Comparison of ENCODE assay signal across 21 mouse cellular contexts in genomic region chr5:73289900-73290299, GRCm38 (mm10). TPM values are rescaled to one million over a fixed set of nuclear protein-coding genes. Genes with fewer than 3 reads are reported as not detected.
DNase-seq lines count a peak whose midpoint lies in the region; ATAC-seq and TF ChIP-seq lines count a peak whose summit lies in the region.
"Had no signal": no experiment of that assay in that cellular context is flagged by ENCODE, and none has a peak within 500 bp of the region (broad histone marks: within the 10 kb centered on the region; RNA-seq: fewer than 3 reads in every experiment).

No protein-coding gene starts in this region.

- no peak overlapping the region for H3ac ChIP-seq in myocyte (ENCODE audit: control insufficient read depth, insufficient read length)

- no peaks in the 10 kb centered on the region for H3K9me3 ChIP-seq in liver, embryonic 12.5 days (replicated peaks)
- H3K9me3 ChIP-seq: embryonic facial prominence, embryonic 10.5 days; embryonic facial prominence, embryonic 12.5 days; forebrain, embryonic 10.5 days; forebrain, embryonic 12.5 days had no signal

- H3K4me3 ChIP-seq in myocyte = no peak overlapping the region
- H3K4me3 ChIP-seq in liver, embryonic 12.5 days = no peak overlapping the region
- H3K4me3 ChIP-seq in thymus, adult 2 months (ENCODE audit: control insufficient read depth, insufficient read depth, low read length) = no peak overlapping the region
- H3K4me3 ChIP-seq: embryonic facial prominence, embryonic 10.5 days; embryonic facial prominence, embryonic 12.5 days; erythroblast, embryonic 14.5 days; forebrain, embryonic 10.5 days; forebrain, embryonic 12.5 days had no signal

- peaks cover 24% of the 10 kb centered on the region for H3K4me1 ChIP-seq in liver, embryonic 12.5 days
- H3K4me1 ChIP-seq in thymus, adult 2 months (replicated peaks; ENCODE audit: control insufficient read depth, insufficient read depth, low read length) = no peaks in the 10 kb centered on the region

- no peak overlapping the region for H3K27ac ChIP-seq in liver, embryonic 12.5 days
- H3K27ac ChIP-seq in thymus, adult 2 months (ENCODE audit: control insufficient read depth, insufficient read depth, low read length) = no peak overlapping the region
- H3K27ac ChIP-seq: embryonic facial prominence, embryonic 10.5 days; embryonic facial prominence, embryonic 12.5 days; forebrain, embryonic 10.5 days; forebrain, embryonic 12.5 days had no signal

- TF ChIP-seq CTCF in thymus, adult 2 months (IDR thresholded peaks at IDR 0.05; ENCODE audit: borderline replicate concordance, control insufficient read depth, extremely low read depth, insufficient read depth, low read length, poor library complexity) = no peak

- no peak for TF ChIP-seq POLR2A in myocyte (IDR thresholded peaks at IDR 0.05; ENCODE audit: insufficient read length, low read depth)
- TF ChIP-seq POLR2A in thymus, adult 2 months (IDR thresholded peaks at IDR 0.05; ENCODE audit: control insufficient read depth, extremely low read depth, insufficient read depth, low read length, poor library complexity) = no peak

- intact Hi-C loops in gastrocnemius, postnatal 36 days (cut with DNase I) = loop anchor here (5.0 kb wide), 2 partner anchors 33 to 92 kb away; partner anchors contain the start of gene Fryl

- H3K36me3 ChIP-seq in myocyte (ENCODE audit: control insufficient read depth, insufficient read depth) = no peaks in the 10 kb centered on the region
- peaks cover 6% of the 10 kb centered on the region for H3K36me3 ChIP-seq in liver, embryonic 12.5 days
- no peaks in the 10 kb centered on the region for H3K36me3 ChIP-seq in thymus, adult 2 months (ENCODE audit: control insufficient read depth, insufficient read depth, low read length)

- no peak for ATAC-seq in liver, embryonic 12.5 days
- ATAC-seq: forebrain, embryonic 14.5 days; forebrain, embryonic 16.5 days had no signal

- 43% methylated on average over 2 of the region's 2 CpGs for WGBS in liver, embryonic 12.5 days (ENCODE audit: insufficient replicate concordance)
- WGBS in thymus, adult 2 months = 30% methylated on average over 2 of the region's 2 CpGs

- H3K9ac ChIP-seq in liver, embryonic 12.5 days = no peak overlapping the region
- H3K9ac ChIP-seq: embryonic facial prominence, embryonic 12.5 days; forebrain, embryonic 12.5 days had no signal

- DNase-seq in 416B (ENCODE audit: low read depth) = peak; percentile 73
- peak; percentile 68 for DNase-seq in NIH3T3 (ENCODE audit: low read depth)
- no peak for DNase-seq in gastrocnemius, postnatal 36 days
- DNase-seq in thymus, adult 2 months = no peak
- DNase-seq: adrenal gland, adult 2 months; adrenal gland, postnatal 14 days; adrenal gland, postnatal 36 days; cerebellum, adult 11-12 months; cerebellum, adult 2 months; cerebellum, adult 9-10 months; cerebellum, postnatal 10 days; cerebellum, postnatal 25 days had no signal

- H3K79me2 ChIP-seq in myocyte (ENCODE audit: control insufficient read depth, insufficient read depth) = peaks cover 23% of the 10 kb centered on the region

- H3K27me3 ChIP-seq in myocyte (ENCODE audit: control insufficient read depth, insufficient read depth, insufficient read length) = no peaks in the 10 kb centered on the region
- H3K27me3 ChIP-seq in liver, embryonic 12.5 days (replicated peaks) = no peaks in the 10 kb centered on the region
- no peaks in the 10 kb centered on the region for H3K27me3 ChIP-seq in thymus, adult 2 months (ENCODE audit: control insufficient read depth, insufficient read depth, low read length)
- H3K27me3 ChIP-seq: embryonic facial prominence, embryonic 12.5 days; forebrain, embryonic 12.5 days had no signal

- H3K4me2 ChIP-seq in myocyte (ENCODE audit: low read depth) = peak overlapping the region; percentile 14
- H3K4me2 ChIP-seq in liver, embryonic 12.5 days = no peak overlapping the region
- H3K4me2 ChIP-seq: embryonic facial prominence, embryonic 12.5 days; forebrain, embryonic 12.5 days had no signal

TF ChIP-seq in myocyte, 11 proteins besides CTCF, POLR2A, EP300 and RAD21:
- TF ChIP-seq E2F4 (IDR thresholded peaks at IDR 0.05; ENCODE audit: insufficient read depth) (no peak), MYOD1 (IDR thresholded peaks at IDR 0.05; ENCODE audit: control insufficient read depth in 1 of 3, insufficient read length in 2 of 3, low read depth in 2 of 3) (no peak), SRF (IDR thresholded peaks at IDR 0.05; ENCODE audit: control insufficient read depth, insufficient read length, low read depth) (no peak), REST (IDR thresholded peaks at IDR 0.05; ENCODE audit: insufficient read depth, insufficient read length) (no peak), POLR2AphosphoS2 (IDR thresholded peaks at IDR 0.05; ENCODE audit: insufficient read length, low read depth) (no peak), TCF3 (IDR thresholded peaks at IDR 0.05; ENCODE audit: insufficient read length, low read depth) (no peak), MYOG (IDR thresholded peaks at IDR 0.05; ENCODE audit: control insufficient read depth in 1 of 3, insufficient read depth in 1 of 3, insufficient read length in 2 of 3, low read depth in 2 of 3) (no peak), CEBPB (IDR thresholded peaks at IDR 0.05; ENCODE audit: insufficient read depth, poor library complexity, severe bottlenecking) (no peak), USF1 (IDR thresholded peaks at IDR 0.05; ENCODE audit: low read depth) (no peak), TCF12 (IDR thresholded peaks at IDR 0.05; ENCODE audit: insufficient read depth, poor library complexity, severe bottlenecking) (no peak), MAX (IDR thresholded peaks at IDR 0.05; ENCODE audit: low read depth) (no peak)

RNA-seq across cellular contexts. Expression of gene Ociad1, which starts 2.7 kb away (rescaled TPM):
- polyA plus RNA-seq in myocyte (2012; fragmentation: generic; extraction: Trizol) = 213 TPM
- polyA plus RNA-seq in liver, embryonic 12.5 days (2016; fragmentation: Nextera tagmentation; extraction: Ambion mirVana) = 154 and 159 TPM in 2 replicates
- 100 to 1,000 TPM; 134 to 143 TPM for total RNA-seq in gastrocnemius, postnatal 36 days (2021)
- 72.5 and 73.3 TPM in 2 replicates for polyA plus RNA-seq in thymus, adult 2 months (2012; rRNA removed)

RNA-seq across cellular contexts. Expression of gene Fryl, which starts 33.5 kb away (rescaled TPM):
- polyA plus RNA-seq in myocyte (2012; fragmentation: generic; extraction: Trizol) = 15.3 TPM
- polyA plus RNA-seq in liver, embryonic 12.5 days (2016; fragmentation: Nextera tagmentation; extraction: Ambion mirVana) = 46.3 and 50.6 TPM in 2 replicates
- total RNA-seq in gastrocnemius, postnatal 36 days (2021) = 10 to 100 TPM; 12.4 to 19.4 TPM
- polyA plus RNA-seq in thymus, adult 2 months (2012; rRNA removed) = 107 and 147 TPM in 2 replicates

RNA-seq across cellular contexts. Expression of gene Ociad2, which starts 50.9 kb away (rescaled TPM):
- 4.1 TPM for polyA plus RNA-seq in myocyte (2012; fragmentation: generic; extraction: Trizol)
- polyA plus RNA-seq in liver, embryonic 12.5 days (2016; fragmentation: Nextera tagmentation; extraction: Ambion mirVana) = 4.7 and 4.9 TPM in 2 replicates
- total RNA-seq in gastrocnemius, postnatal 36 days (2021) = 10 to 100 TPM; 48.8 to 50.9 TPM
- 2.6 and 3.1 TPM in 2 replicates for polyA plus RNA-seq in thymus, adult 2 months (2012; rRNA removed)
- polyA plus RNA-seq: erythroblast, embryonic 14.5 days had no signal

Comparison
In these comparisons a context has a peak if more than half of its experiments do, and no peak if none do; other contexts are left out.
1. DNase-seq: peak in 416B (single experiment) and NIH3T3 (single experiment); none in gastrocnemius, postnatal 36 days (0 of 2) and thymus, adult 2 months (single experiment).